Mouse (Mus musculus) liver, embryonic 14.5 days (tissue): Measurements from ENCODE around the gene Plagl2. TPM values are rescaled to one million over a fixed set of nuclear protein-coding genes. Genes with fewer than 3 reads are reported as not detected.

Experiments
- ATAC-seq: fragments of 200-750 bp; cut with Nextera tagmentation; 2 replicates; pipeline ENCODE4 v1.8.0; 2017; ENCODE audit warnings: moderate number of reproducible peaks, mild to moderate bottlenecking, moderate library complexity; ENCODE audit not compliant: insufficient read depth
- DNase-seq, 3 experiments: peaks; one replicate each; pipeline ENCODE4 v3.0.0-alpha.2; 2012 to 2013; ENCODE audit warnings: low read depth in 3 of 3, low spot score in 3 of 3
- H3K27ac ChIP-seq: fragments of 300-500 bp; sonication (generic); 2 replicates; pipeline ENCODE4 v1.5.1; 2014; ENCODE audit warnings: moderate library complexity, mild to moderate bottlenecking, control low read depth, inconsistent platforms
- H3K27me3 ChIP-seq: fragments of 300-500 bp; sonication (generic); 2 replicates; pipeline ENCODE4 v1.6.1; 2014; ENCODE audit warnings: mild to moderate bottlenecking, low read length, moderate library complexity; ENCODE audit not compliant: control insufficient read depth, insufficient read depth
- H3K36me3 ChIP-seq: fragments of 300-500 bp; sonication (generic); replicated peaks from 2 replicates; pipeline ENCODE4 v1.6.1; 2014; ENCODE audit warnings: low read depth; ENCODE audit not compliant: control insufficient read depth, insufficient read depth
- H3K4me1 ChIP-seq, 2 experiments: fragments of 200-500 bp in 1 of 2; fragments of 300-500 bp in 1 of 2; sonication (generic) in 1 of 2; replicated peaks; 2 replicates each; pipeline ENCODE4 v1.6.1; 2012 to 2014; ENCODE audit warnings: antibody characterized with exemption in 1 of 2, inconsistent platforms in 1 of 2, low read length in 1 of 2; ENCODE audit not compliant: control insufficient read depth in 2 of 2, insufficient read depth in 2 of 2
- H3K4me2 ChIP-seq: fragments of 300-500 bp; sonication (generic); 2 replicates; pipeline ENCODE4 v1.6.1; 2014; ENCODE audit warnings: low read depth, mild to moderate bottlenecking, control low read depth, moderate library complexity
- H3K4me3 ChIP-seq, 2 experiments: fragments of 200-500 bp in 1 of 2; fragments of 300-500 bp in 1 of 2; sonication (generic) in 1 of 2; 2 replicates each; pipeline ENCODE4 v1.5.1; 2012 to 2014; ENCODE audit warnings: low read depth in 2 of 2, low read length in 2 of 2, mild to moderate bottlenecking in 2 of 2, control low read depth in 1 of 2, inconsistent platforms in 1 of 2, moderate library complexity in 1 of 2; ENCODE audit not compliant: insufficient read depth in 1 of 2
- H3K9ac ChIP-seq: fragments of 300-500 bp; sonication (generic); replicated peaks from 2 replicates; pipeline ENCODE4 v1.6.1; 2014; ENCODE audit warnings: mild to moderate bottlenecking, control low read depth, moderate library complexity
- H3K9me3 ChIP-seq: fragments of 300-500 bp; sonication (generic); 2 replicates; pipeline ENCODE4 v1.6.1; 2016; ENCODE audit warnings: low read length, mixed read lengths; ENCODE audit not compliant: control insufficient read depth
- CTCF ChIP-seq: IDR thresholded peaks from 2 replicates; pipeline ENCODE4 v1.5.1; 2016; ENCODE audit warnings: antibody characterized with exemption, low read depth, control low read depth
- EP300 ChIP-seq: IDR thresholded peaks from 2 replicates; pipeline ENCODE4 v1.6.1; 2016; ENCODE audit warnings: antibody characterized with exemption, low read depth
- WGBS: fragments of 180-500 bp; shearing (Covaris S2); extraction: QIAGEN DNeasy Blood & Tissue Kit; methylation state at CpG from one replicate; pipeline ENCODE4 v1.1.7; 2014; ENCODE audit not compliant: insufficient replicate concordance; 5-methylcytosine and 5-hydroxymethylcytosine counted together
- polyA plus RNA-seq, 2 experiments: library from polyadenylated mRNA; depleted of rRNA in 1 of 2; stranded (reverse) in 1 of 2; unstranded in 1 of 2; fragments of >200 nt; fragmentation: Nextera tagmentation in 1 of 2; extraction: Ambion mirVana in 1 of 2; gene quantifications; 2 replicates each; pipeline versions ENCODE4 v1.2.1 to v1.2.3; 2012 to 2014

The Plagl2 gene
- polyA plus RNA-seq, 2 experiments: 14.5 to 23.9 TPM

DNA sequence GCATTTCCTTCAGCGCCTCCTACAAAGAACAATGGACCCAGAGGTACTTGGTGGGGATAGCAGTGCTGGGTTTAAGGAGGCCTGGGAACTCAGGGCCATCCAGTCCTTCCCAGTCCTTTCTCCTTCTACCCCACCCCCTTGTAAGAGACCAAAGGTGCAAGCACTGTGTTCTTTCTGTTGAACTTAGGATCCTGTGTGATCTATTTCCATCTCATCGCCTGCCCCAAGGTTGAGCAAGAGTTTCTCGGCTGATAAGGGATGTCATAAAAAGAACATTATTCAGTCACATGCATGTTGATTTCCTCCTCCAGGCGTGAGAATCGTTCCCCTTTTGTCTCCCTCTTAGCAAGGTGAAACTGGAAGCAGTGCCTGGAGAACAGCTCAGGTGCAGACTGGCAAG, 8.5 kb upstream of the Plagl2 start:
- H3K4me1 ChIP-seq: no peaks in the 10 kb centered on the region
- 72% methylated on average over 5 of the region's 5 CpGs for WGBS
- no peak overlapping the region for H3K9ac ChIP-seq
- no peak overlapping the region for H3K4me3 ChIP-seq
- H3K27ac ChIP-seq: no peak overlapping the region
- H3K27me3 ChIP-seq: no peaks in the 10 kb centered on the region
- TF ChIP-seq CTCF (no peak), EP300 (no peak)
- no peak overlapping the region for H3K4me2 ChIP-seq
- no peak for ATAC-seq
- peaks cover 40% of the 10 kb centered on the region for H3K36me3 ChIP-seq
- no peak for DNase-seq
- no peaks in the 10 kb centered on the region for H3K9me3 ChIP-seq

GRCm38 (mm10) chr2:153242156-153242555, 930 bp upstream of the Plagl2 start:
- Histone ChIP-seq H3K4me2 (peak overlapping the region; percentile 84), H3K9me3 (no peaks in the 10 kb centered on the region), H3K27ac (peak overlapping the region; percentile 32), H3K27me3 (no peaks in the 10 kb centered on the region), H3K4me1 (peaks cover 28 to 31% of the 10 kb centered on the region in 2 experiments), H3K4me3 (peak overlapping the region; percentile 88 to 92), H3K9ac (peak overlapping the region; percentile 97), H3K36me3 (peaks cover 28% of the 10 kb centered on the region)
- WGBS: 53% methylated on average over 6 of the region's 6 CpGs
- DNase-seq (no peak), ATAC-seq (no peak)
- no peak for TF ChIP-seq CTCF
- no peak for TF ChIP-seq EP300

GRCm38 (mm10) chr2:153240701-153241235, 458 bp downstream of the Plagl2 start:
- ATAC-seq: peak; percentile 79
- no peaks in the 10 kb centered on the region for H3K9me3 ChIP-seq
- peak overlapping the region; percentile 97 for H3K4me2 ChIP-seq
- peaks cover 31 to 33% of the 10 kb centered on the region in 2 experiments for H3K4me1 ChIP-seq
- H3K36me3 ChIP-seq: peaks cover 41% of the 10 kb centered on the region
- H3K4me3 ChIP-seq: peak overlapping the region; percentile 82 to 88
- H3K27ac ChIP-seq: peak overlapping the region; percentile 88
- TF ChIP-seq EP300 (peak; percentile 88), CTCF (no peak)
- no peaks in the 10 kb centered on the region for H3K27me3 ChIP-seq
- peak overlapping the region; percentile 97 for H3K9ac ChIP-seq
- peak; percentile 74 to 77 (median 75) for DNase-seq
- under 1% methylated on average over 33 of the region's 33 CpGs for WGBS

- TF ChIP-seq CTCF: no peak
- no peak for TF ChIP-seq EP300
- Histone ChIP-seq H3K27ac (peak overlapping the region; percentile 88), H3K9me3 (no peaks in the 10 kb centered on the region), H3K27me3 (no peaks in the 10 kb centered on the region), H3K4me2 (peak overlapping the region; percentile 97), H3K36me3 (peaks cover 44% of the 10 kb centered on the region), H3K4me1 (peaks cover 31 to 33% of the 10 kb centered on the region in 2 experiments), H3K9ac (peak overlapping the region; percentile 97), H3K4me3 (peak overlapping the region; percentile 82 to 88)
- 10% methylated on average over 22 of the region's 22 CpGs for WGBS
- DNase-seq: no peak
- ATAC-seq: no peak
Measured at GRCm38 (mm10) chr2:153239860-153240480, 1.3 kb downstream of the Plagl2 start.

- no peaks in the 10 kb centered on the region for H3K9me3 ChIP-seq
- peak overlapping the region; percentile 97 for H3K4me2 ChIP-seq
- peak overlapping the region; percentile 88 for H3K27ac ChIP-seq
- H3K27me3 ChIP-seq: no peaks in the 10 kb centered on the region
- TF ChIP-seq EP300: no peak
- no peak for TF ChIP-seq CTCF
- 40% methylated on average over 7 of the region's 7 CpGs for WGBS
- ATAC-seq (no peak), DNase-seq (no peak)
- peak overlapping the region; percentile 97 for H3K9ac ChIP-seq
- peak overlapping the region; percentile 82 to 88 for H3K4me3 ChIP-seq
- peaks cover 31 to 33% of the 10 kb centered on the region in 2 experiments for H3K4me1 ChIP-seq
- peaks cover 50% of the 10 kb centered on the region for H3K36me3 ChIP-seq
Measured at GRCm38 (mm10) chr2:153239021-153239859, 2.0 kb downstream of the Plagl2 start.
